Mouse (Mus musculus) limb, embryonic 13.5 days (tissue): ENCODE results near the gene AL731706.1. TPM values are rescaled to one million over a fixed set of nuclear protein-coding genes. Genes with fewer than 3 reads are reported as not detected.
A peak's percentile ranks its signal among the peaks of the same experiment; 100 is the strongest.

ENCODE experiments used
- ATAC-seq: fragments of 200-750 bp; cut with Nextera tagmentation; 2 replicates; pipeline ENCODE4 v1.8.0; 2017; ENCODE audit warnings: low read depth, moderate number of reproducible peaks, moderate TSS enrichment; ENCODE audit not compliant: low FRiP score
- H3K27ac ChIP-seq: fragments of 300-500 bp; sonication (generic); 2 replicates; pipeline ENCODE4 v1.5.1; 2015; ENCODE audit warnings: inconsistent platforms, mild to moderate bottlenecking, moderate library complexity
- H3K27me3 ChIP-seq: fragments of 300-500 bp; sonication (generic); 2 replicates; pipeline ENCODE4 v1.6.1; 2015; ENCODE audit warnings: mild to moderate bottlenecking, inconsistent platforms
- H3K36me3 ChIP-seq: fragments of 300-500 bp; sonication (generic); 2 replicates; pipeline ENCODE4 v1.6.1; 2015; ENCODE audit warnings: inconsistent platforms, mild to moderate bottlenecking, moderate library complexity
- H3K4me1 ChIP-seq: fragments of 300-500 bp; sonication (generic); 2 replicates; pipeline ENCODE4 v1.6.1; 2015; ENCODE audit warnings: inconsistent platforms
- H3K4me2 ChIP-seq: fragments of 300-500 bp; sonication (generic); replicated peaks from 2 replicates; pipeline ENCODE4 v1.6.1; 2015; ENCODE audit warnings: inconsistent platforms, mild to moderate bottlenecking, moderate library complexity
- H3K4me3 ChIP-seq: fragments of 300-500 bp; sonication (generic); 2 replicates; pipeline ENCODE4 v1.5.1; 2015; ENCODE audit warnings: moderate library complexity, mild to moderate bottlenecking, inconsistent platforms
- H3K9ac ChIP-seq: fragments of 300-500 bp; sonication (generic); 2 replicates; pipeline ENCODE4 v1.6.1; 2015; ENCODE audit warnings: mild to moderate bottlenecking, inconsistent platforms
- H3K9me3 ChIP-seq: fragments of 300-500 bp; sonication (generic); 2 replicates; pipeline ENCODE4 v1.6.1; 2016; ENCODE audit warnings: inconsistent platforms
- WGBS: fragments of 180-500 bp; shearing (Covaris S2); methylation state at CpG from one replicate; pipeline ENCODE4 v1.1.7; 2015; 5-methylcytosine and 5-hydroxymethylcytosine counted together
- polyA plus RNA-seq: library from polyadenylated mRNA; unstranded; fragments of >200 nt; fragmentation: Nextera tagmentation; extraction: Ambion mirVana; gene quantifications from 2 replicates; pipeline ENCODE4 v1.2.1, GENCODE M21; 2015

The AL731706.1 gene
- polyA plus RNA-seq = 31.1 and 33.7 TPM in 2 replicates

DNA sequence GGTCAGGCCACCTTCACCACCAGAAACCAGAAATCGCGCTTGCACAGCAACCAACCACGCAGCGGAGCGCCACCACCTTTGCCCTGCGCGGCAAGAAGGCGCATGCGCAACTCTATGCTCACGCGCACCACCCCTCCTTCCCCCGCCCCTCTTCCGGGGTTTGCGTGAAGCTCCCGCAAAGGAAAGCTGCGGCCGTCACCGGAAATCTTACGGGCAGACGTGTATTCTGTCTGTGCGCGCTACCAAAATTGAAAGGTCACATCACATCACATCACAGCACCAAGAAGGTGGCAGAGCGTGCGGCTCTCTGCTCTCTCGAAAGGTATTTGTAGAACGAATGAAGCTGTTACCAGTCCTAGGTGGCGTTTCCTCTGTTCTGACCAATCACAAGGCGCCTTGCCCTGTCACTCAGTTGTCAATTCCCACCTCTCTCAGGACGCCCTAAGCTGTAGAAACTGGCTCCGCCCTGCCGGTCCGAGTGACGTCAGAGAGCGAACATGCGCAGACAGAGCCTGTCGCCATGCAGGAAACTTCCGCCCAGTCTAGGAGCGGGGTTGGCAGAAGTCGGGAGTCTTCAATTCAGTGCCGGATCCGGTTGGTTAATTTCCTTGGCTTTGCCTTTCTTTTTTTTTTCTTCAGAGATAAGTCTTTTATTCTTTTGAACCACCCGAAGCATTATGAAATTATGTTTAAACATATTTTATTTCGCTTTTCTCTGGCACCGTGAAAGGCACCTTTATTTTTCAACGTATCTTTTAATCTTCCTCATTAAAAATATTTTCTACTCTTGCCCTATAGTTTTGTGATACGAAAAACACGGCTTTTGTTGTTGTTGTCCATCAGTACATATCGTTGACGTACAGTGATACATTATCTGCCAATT lies at the start of gene AL731706.1, which contains the start of the genes Slx4ip and Mkks:
Gene AL731706.1 (minus strand): TSS at position 322 of the 883 bp plus-strand sequence.
Gene Slx4ip (plus strand): TSS at position 151 of the 883 bp plus-strand sequence.
Gene Mkks (minus strand): TSS at position 322 of the 883 bp plus-strand sequence.
- Histone ChIP-seq H3K4me1 (peaks cover 11% of the 10 kb centered on the region), H3K9me3 (no peaks in the 10 kb centered on the region), H3K4me3 (peak within 1 kb of the TSS; percentile 63), H3K27ac (peak within 1 kb of the TSS; percentile 82), H3K27me3 (no peaks in the 10 kb centered on the region), H3K36me3 (no peaks in the 10 kb centered on the region), H3K9ac (peak within 1 kb of the TSS; percentile 74), H3K4me2 (peak within 1 kb of the TSS; percentile 60)
- WGBS = under 1% methylated on average over 49 of the region's 49 CpGs
- peak; percentile 97 for ATAC-seq

DNA sequence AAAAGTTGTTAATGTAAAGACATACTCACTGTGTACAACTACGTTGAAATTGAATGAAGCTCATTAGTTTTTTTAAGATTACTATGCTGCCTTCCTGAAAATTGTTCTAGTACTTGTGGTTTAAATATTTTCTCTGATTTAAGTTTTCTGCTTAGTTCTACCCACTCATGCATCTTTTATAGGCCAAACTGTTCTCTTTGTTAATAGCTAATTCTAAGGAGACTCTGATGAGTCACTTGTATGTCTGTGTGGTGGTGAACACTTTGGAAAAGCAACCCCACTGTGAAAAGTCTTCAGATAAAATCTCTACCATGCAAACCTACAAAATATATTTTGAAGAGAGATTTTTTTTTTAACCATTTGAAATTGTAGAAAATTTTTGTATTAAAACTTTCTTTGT lies 47.1 kb upstream of the AL731706.1 start:
- no peak overlapping the region for H3K9ac ChIP-seq
- no peak overlapping the region for H3K27ac ChIP-seq
- no peak overlapping the region for H3K4me2 ChIP-seq
- 91% methylated on average over 1 of the region's 1 CpGs for WGBS
- H3K4me3 ChIP-seq = no peak overlapping the region
- H3K27me3 ChIP-seq = no peaks in the 10 kb centered on the region
- no peak for ATAC-seq
- no peaks in the 10 kb centered on the region for H3K36me3 ChIP-seq
- no peaks in the 10 kb centered on the region for H3K4me1 ChIP-seq
- H3K9me3 ChIP-seq = no peaks in the 10 kb centered on the region

DNA sequence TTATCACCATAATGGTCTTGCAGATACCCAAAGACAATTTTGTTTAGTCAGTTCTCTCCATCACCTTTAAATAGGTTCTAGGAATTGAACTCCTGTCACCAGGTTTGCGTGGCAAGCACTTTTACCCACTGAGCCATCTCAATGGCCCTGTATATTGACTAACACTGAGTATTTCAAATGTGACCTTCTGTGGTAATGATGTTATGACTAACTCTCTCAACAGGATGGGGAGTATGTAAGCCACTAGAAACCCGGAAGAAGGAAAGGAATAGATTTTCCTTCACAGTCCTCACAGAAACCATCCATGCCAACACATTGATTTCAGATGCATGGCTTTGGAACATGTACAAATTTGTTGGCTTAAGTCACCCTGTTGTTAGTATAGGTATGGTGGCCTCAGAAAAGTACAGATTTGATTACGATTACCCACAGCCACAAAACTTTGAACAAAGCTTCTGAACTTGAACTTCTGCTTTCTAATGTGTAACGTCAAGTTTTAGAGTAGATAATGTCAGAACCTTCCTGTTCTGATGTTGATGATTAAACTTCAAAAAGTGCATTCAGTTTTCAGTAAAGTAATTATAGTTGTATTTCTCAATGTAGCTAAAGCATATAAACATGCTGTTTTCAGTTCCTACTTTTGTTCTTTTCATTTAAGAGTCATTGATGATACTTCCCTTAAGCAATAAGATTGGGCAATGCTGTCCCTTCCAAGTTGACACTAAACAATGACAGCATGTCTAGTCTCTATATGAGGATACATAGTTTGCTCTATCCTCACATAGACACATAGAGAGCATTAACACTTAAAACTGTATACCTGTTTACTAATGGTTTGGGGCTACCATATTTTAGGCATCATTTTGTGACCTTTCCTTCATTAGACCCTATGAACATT lies 45.5 kb upstream of the AL731706.1 start:
- Histone ChIP-seq H3K9ac (no peak overlapping the region), H3K4me3 (no peak overlapping the region), H3K9me3 (no peaks in the 10 kb centered on the region), H3K27ac (no peak overlapping the region), H3K4me1 (no peaks in the 10 kb centered on the region), H3K27me3 (no peaks in the 10 kb centered on the region), H3K4me2 (no peak overlapping the region), H3K36me3 (no peaks in the 10 kb centered on the region)
- WGBS = 90% methylated on average over 4 of the region's 4 CpGs
- ATAC-seq = no peak

DNA sequence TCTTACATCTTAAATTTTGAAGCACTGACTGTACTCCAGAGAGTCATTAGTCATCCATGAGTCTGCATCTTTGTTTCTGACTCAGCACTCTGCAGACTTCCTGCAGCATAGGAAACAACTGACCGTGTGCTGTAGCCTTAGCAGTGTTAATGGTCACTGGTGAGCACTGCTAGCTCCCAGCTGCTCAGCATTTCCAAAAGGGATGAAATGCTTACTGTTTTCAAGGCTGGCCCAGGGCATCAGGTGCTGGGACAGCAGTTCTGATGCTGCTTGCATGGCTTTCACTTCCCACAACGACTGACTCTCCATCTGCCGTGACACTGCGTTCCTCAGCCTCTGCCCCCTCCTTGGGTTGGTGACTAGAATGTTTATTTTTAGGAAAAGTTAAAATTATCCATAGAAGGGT lies 29.8 kb upstream of the AL731706.1 start:
- WGBS = 60% methylated on average over 4 of the region's 4 CpGs
- no peaks in the 10 kb centered on the region for H3K27me3 ChIP-seq
- no peak overlapping the region for H3K9ac ChIP-seq
- no peaks in the 10 kb centered on the region for H3K9me3 ChIP-seq
- peaks cover 10% of the 10 kb centered on the region; the same call in 1 of the 2 replicates for H3K4me1 ChIP-seq
- no peak for ATAC-seq
- no peak overlapping the region for H3K27ac ChIP-seq
- no peak overlapping the region for H3K4me3 ChIP-seq
- H3K4me2 ChIP-seq = no peak overlapping the region
- H3K36me3 ChIP-seq = no peaks in the 10 kb centered on the region

DNA sequence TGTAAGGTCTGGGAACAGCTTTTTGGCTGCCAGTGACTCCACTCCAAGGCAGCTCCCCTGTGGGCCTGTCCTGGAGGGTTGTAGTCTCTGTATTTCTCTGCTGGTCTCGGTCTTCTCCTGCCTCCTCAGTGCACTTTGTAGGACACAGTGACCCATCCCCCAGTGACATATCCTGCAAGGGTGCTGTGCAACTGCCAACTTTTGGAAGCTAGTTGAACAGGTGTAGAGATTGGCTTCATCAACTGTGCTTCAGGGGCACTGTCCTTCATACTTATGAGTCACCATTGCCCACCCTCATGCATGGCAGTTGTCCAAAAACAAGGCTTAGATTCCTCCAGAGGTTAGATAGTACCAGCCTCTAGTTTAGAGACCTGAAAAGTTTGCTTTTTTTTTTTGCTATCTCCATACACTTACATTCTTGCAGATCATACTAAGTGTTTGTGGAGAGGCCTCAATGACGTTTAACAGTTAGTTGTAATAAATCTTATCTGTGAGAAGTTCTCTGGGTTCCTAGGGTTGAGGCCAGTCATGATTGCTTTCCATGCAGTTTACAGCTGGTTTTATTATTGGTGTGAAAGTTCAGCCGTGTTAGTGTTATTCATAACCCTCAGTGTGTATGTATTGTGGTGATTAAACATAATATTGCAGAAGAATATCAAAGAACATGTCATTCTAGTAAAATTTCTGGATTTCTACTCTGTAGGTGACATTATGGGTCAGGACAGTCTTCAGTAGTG lies 29.2 kb upstream of the AL731706.1 start:
- Histone ChIP-seq H3K9ac (no peak overlapping the region), H3K4me1 (peaks cover 10% of the 10 kb centered on the region; the same call in 1 of the 2 replicates), H3K4me2 (no peak overlapping the region), H3K9me3 (no peaks in the 10 kb centered on the region), H3K27ac (no peak overlapping the region), H3K4me3 (no peak overlapping the region), H3K27me3 (no peaks in the 10 kb centered on the region), H3K36me3 (no peaks in the 10 kb centered on the region)
- WGBS = 60% methylated on average over 3 of the region's 3 CpGs
- ATAC-seq = no peak

DNA sequence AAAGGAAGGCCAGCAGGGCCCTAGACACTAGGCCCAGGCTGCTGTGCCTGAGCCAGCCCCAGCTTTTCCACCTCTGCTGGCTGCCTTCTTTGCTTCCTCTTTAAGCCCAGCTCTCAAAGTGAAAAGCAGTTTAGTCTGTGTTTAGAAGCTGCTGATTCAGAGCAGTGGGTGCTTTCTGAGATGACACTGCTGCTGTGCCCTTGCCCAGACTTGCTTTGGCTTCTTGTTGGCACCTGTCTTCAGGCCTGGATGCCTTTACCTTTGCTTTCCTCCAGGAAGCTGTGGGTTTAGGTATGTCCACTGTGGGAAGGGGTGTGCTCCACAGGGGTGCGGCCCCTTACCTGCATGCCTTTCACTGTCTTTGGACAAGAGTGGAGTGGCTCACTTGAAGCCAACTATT lies 28.2 kb upstream of the AL731706.1 start:
- Histone ChIP-seq H3K36me3 (no peaks in the 10 kb centered on the region), H3K27me3 (no peaks in the 10 kb centered on the region), H3K4me3 (no peak overlapping the region), H3K9ac (no peak overlapping the region), H3K9me3 (no peaks in the 10 kb centered on the region), H3K27ac (no peak overlapping the region), H3K4me1 (peaks cover 10% of the 10 kb centered on the region; the same call in 1 of the 2 replicates), H3K4me2 (no peak overlapping the region)
- no peak for ATAC-seq
- WGBS = 91% methylated on average over 1 of the region's 1 CpGs

DNA sequence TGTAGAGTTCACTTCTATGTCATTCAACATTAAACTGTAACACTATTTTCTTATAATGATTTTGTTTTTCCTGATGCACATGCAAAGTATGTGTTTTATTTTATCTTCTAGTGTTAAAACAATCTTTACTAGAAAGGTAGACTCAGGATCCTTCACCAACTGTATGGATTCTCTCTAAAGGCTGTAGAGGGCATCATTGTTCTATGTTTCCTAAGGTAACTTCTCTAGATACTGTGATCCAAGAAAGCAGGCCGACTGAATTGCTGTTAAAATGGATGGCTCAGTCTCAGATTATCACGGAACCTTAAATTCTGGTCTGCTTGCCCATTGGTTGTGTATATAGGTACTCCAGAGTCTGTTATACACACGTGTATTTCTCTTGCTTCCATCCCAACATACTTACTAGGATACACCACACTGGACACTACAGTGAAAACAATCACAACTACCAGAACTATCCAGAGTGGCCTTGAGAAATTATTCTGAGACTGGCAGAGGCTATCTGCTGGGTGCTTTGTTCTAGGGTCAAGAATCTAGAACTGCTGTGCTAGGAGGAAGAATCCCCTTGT lies 23.2 kb upstream of the AL731706.1 start:
- 54% methylated on average over 3 of the region's 3 CpGs for WGBS
- H3K9me3 ChIP-seq = no peaks in the 10 kb centered on the region
- no peak overlapping the region for H3K4me3 ChIP-seq
- H3K4me1 ChIP-seq = peaks cover 5% of the 10 kb centered on the region; the same call in 1 of the 2 replicates
- H3K36me3 ChIP-seq = no peaks in the 10 kb centered on the region
- H3K27me3 ChIP-seq = no peaks in the 10 kb centered on the region
- H3K9ac ChIP-seq = no peak overlapping the region
- H3K4me2 ChIP-seq = no peak overlapping the region
- no peak overlapping the region for H3K27ac ChIP-seq
- ATAC-seq = peak; percentile 71; the same call in 1 of the 2 replicates

DNA sequence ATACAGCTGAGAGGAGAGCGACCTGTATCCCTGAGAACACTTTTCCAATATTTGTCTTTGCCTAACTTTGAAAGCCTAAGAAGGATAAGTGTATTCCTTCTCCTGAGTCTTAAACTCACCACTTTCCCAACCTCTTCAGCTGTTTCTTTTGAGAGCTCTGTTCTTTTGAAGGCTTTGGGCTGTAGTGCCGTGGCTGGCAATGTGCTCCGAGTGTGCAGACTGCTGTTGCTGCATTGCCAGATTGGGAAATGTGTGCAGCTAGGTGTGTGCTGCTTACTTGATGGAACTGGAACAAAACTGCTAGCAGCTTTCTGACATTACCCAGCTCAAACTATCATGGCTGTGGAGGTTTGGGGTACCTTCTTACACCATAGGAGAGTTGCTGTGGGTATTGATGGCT lies 21.8 kb upstream of the AL731706.1 start:
- H3K4me1 ChIP-seq = peaks cover 5% of the 10 kb centered on the region; the same call in 1 of the 2 replicates
- no peak overlapping the region for H3K4me2 ChIP-seq
- H3K27ac ChIP-seq = no peak overlapping the region
- no peaks in the 10 kb centered on the region for H3K36me3 ChIP-seq
- no peaks in the 10 kb centered on the region for H3K9me3 ChIP-seq
- no peaks in the 10 kb centered on the region for H3K27me3 ChIP-seq
- H3K9ac ChIP-seq = no peak overlapping the region
- no peak overlapping the region for H3K4me3 ChIP-seq
- no peak for ATAC-seq
- WGBS = 83% methylated on average over 3 of the region's 3 CpGs

DNA sequence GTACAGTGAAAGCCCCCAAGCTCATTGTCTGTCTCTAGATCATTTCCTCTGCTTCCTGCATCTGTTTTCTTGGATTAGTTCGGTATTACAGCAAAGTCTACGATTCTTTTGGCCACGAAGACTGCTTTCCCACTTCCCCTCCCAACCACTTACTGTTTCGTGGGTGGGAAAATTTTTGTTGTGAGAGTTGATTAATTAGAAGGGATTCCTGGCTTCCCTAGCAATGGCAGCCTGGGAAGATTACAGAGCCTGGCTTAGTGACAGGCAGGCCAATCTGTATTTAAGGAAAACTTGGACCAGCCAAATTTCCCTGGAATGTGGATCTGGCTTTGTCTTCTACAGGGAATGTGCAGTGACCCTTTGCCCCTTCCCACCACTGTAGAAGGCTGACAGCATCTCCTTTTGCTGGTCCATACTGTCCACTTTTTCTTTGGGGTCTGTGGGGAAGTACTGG lies 20.8 kb upstream of the AL731706.1 start:
- no peak for ATAC-seq

DNA sequence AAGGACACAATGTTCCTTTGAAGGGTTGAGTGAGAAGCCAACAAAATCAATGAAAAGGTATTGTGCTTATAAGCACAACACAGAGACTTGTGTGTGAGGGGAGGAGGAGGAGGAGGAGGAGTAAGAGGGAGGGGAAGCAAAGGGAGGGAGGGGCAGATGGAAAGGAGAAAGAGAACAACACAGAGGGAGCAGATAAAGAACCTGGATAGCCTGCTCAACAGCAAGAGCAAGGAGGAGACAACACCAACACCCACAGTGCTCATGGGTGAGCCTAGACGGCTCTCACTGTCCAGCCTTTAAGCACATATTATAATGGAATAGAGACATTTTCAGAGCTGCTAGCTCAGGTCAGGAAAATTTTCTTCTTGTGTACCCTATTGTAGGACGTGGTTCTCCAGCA lies 18.1 kb upstream of the AL731706.1 start:
- no peak for ATAC-seq
- no peak overlapping the region for H3K27ac ChIP-seq
- H3K9ac ChIP-seq = no peak overlapping the region
- peaks cover 5% of the 10 kb centered on the region; the same call in 1 of the 2 replicates for H3K4me1 ChIP-seq
- H3K4me2 ChIP-seq = no peak overlapping the region
- H3K4me3 ChIP-seq = no peak overlapping the region
- no peaks in the 10 kb centered on the region for H3K9me3 ChIP-seq
- peaks cover 9% of the 10 kb centered on the region for H3K36me3 ChIP-seq
- no peaks in the 10 kb centered on the region for H3K27me3 ChIP-seq
- WGBS = 91% methylated on average over 2 of the region's 2 CpGs

More for the DNA sequence above, 20.8 kb upstream of the AL731706.1 start:
- WGBS = 34% methylated on average over 4 of the region's 4 CpGs
- Histone ChIP-seq H3K4me2 (no peak overlapping the region), H3K4me1 (peaks cover 5% of the 10 kb centered on the region; the same call in 1 of the 2 replicates), H3K4me3 (no peak overlapping the region), H3K9me3 (no peaks in the 10 kb centered on the region), H3K9ac (no peak overlapping the region), H3K36me3 (no peaks in the 10 kb centered on the region), H3K27ac (no peak overlapping the region), H3K27me3 (no peaks in the 10 kb centered on the region)

DNA sequence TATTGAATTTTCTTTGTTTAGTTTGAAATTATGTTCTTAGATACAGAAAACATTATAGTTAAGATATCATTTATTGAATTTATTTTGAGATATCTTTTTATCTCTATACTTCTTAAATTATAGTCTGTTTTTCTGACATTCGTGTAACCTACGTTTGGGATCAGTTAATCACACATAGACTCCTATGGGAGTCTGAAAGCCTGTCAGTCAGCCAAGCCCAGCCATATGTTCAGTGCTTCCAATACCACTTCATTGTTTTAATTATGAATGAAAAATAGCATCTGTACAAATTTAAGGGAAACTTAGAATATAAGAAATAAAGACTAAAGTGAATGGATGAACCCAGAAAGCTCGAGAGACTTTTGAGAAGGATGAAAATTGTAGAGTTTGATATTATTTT lies 17.4 kb upstream of the AL731706.1 start:
- Histone ChIP-seq H3K27me3 (no peaks in the 10 kb centered on the region), H3K4me3 (no peak overlapping the region), H3K36me3 (peaks cover 9% of the 10 kb centered on the region), H3K27ac (no peak overlapping the region), H3K9ac (no peak overlapping the region), H3K9me3 (no peaks in the 10 kb centered on the region), H3K4me1 (peaks cover 5% of the 10 kb centered on the region; the same call in 1 of the 2 replicates), H3K4me2 (no peak overlapping the region)
- no peak for ATAC-seq
- WGBS = 81% methylated on average over 3 of the region's 3 CpGs
